Mouse (Mus musculus) E14TG2a.4 (cell line): ENCODE measurements around the gene Cux1.

Experiments used
- CTCF ChIP-seq: conservative IDR thresholded peaks from 2 replicates; pipeline ENCODE4 v1.5.1; 2014; ENCODE audit warnings: low read length
- POU5F1 ChIP-seq: IDR thresholded peaks from 2 replicates; pipeline ENCODE4 v1.6.1; 2014; ENCODE audit warnings: low read length, borderline replicate concordance

- TF ChIP-seq CTCF (no peak), POU5F1 (no peak)
These were observed 36.1 kb upstream of the Cux1 start for GRCm38 (mm10) chr5:136603176-136603964.
